In the genomic region with DNA sequence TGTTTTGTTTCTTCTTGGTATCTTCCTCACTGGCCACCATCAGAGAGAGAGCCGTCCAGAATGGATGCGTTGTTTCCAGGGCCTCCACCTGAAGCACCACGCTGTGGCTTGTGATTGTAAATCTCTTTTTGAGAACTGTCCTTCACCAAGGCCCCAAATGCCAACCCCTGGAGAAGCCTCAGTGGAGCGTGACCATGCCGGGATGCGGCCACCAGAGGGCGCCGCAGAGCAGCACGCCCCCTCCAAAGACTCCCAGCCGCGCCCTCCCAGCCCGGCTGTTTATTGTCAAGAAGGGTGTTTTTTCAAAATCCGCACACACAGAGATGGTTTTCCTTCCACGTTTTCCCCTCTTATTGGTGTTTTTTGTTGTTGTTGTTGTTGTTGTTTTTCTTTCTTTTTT, we compare ENCODE assay signal across 8 mouse cellular contexts.
A peak's percentile ranks its signal among the peaks of the same experiment; 100 is the strongest.
DNase-seq lines count a peak whose midpoint lies in the region; ATAC-seq and TF ChIP-seq lines count a peak whose summit lies in the region.

No protein-coding gene starts in this region.

- H3K9ac ChIP-seq in forebrain, embryonic 11.5 days (ENCODE audit: low read length) = no peak overlapping the region
- no peak overlapping the region for H3K9ac ChIP-seq in lung, embryonic 16.5 days (ENCODE audit: low read length)

- intact Hi-C loops in heart, postnatal 14 days (cut with DNase I) = loop anchor here (2.0 to 10.0 kb wide), 5 partner anchors 131 to 1203 kb away; a partner anchor contains a TSS

- H3K4me1 ChIP-seq in E14TG2a.4 (replicated peaks; ENCODE audit: low read depth, low read length) = no peaks in the 10 kb centered on the region
- H3K4me1 ChIP-seq in forebrain, embryonic 11.5 days (replicated peaks; ENCODE audit: control insufficient read depth, insufficient read depth, low read length) = no peaks in the 10 kb centered on the region
- no peaks in the 10 kb centered on the region for H3K4me1 ChIP-seq in lung, embryonic 16.5 days (replicated peaks; ENCODE audit: control insufficient read depth, insufficient read depth, low read length)

- peak; percentile 80 for ATAC-seq in forebrain, embryonic 11.5 days (replicated peaks; ENCODE audit: low FRiP score)
- peak; percentile 78 for ATAC-seq in lung, embryonic 16.5 days (ENCODE audit: low read depth)

- no peaks in the 10 kb centered on the region for H3K9me3 ChIP-seq in E14TG2a.4 (ENCODE audit: low read length)
- H3K9me3 ChIP-seq in forebrain, embryonic 11.5 days (ENCODE audit: control insufficient read depth, low read length) = no peaks in the 10 kb centered on the region
- H3K9me3 ChIP-seq in lung, embryonic 16.5 days (ENCODE audit: control insufficient read depth, low read length) = no peaks in the 10 kb centered on the region

- peaks cover 4% of the 10 kb centered on the region; the same call in 1 of the 2 replicates for H3K27me3 ChIP-seq in E14TG2a.4 (ENCODE audit: insufficient read depth, low read length)
- no peaks in the 10 kb centered on the region for H3K27me3 ChIP-seq in forebrain, embryonic 11.5 days (ENCODE audit: control insufficient read depth, insufficient read depth, low read length)
- no peaks in the 10 kb centered on the region for H3K27me3 ChIP-seq in lung, embryonic 16.5 days (ENCODE audit: control insufficient read depth, insufficient read depth, low read depth, low read length)

- peak; percentile 12 for DNase-seq in c-Kit-negative CD71-positive TER-119-positive erythroid progenitor cells, embryonic 14.5 days (ENCODE audit: low read depth, low spot score)
- DNase-seq in forebrain, embryonic 11.5 days (ENCODE audit: low spot score) = peak; percentile 90
- DNase-seq in heart, postnatal 14 days = peak; percentile 83 to 86
- DNase-seq in kidney, postnatal 4 days = peak; percentile 84 to 88
- peak; percentile 70 for DNase-seq in ovary, postnatal 10 days (ENCODE audit: low spot score)
- peak; percentile 43 to 76 for DNase-seq in thymus, postnatal 10 days (ENCODE audit: low spot score in 2 of 2)

- H3K4me3 ChIP-seq in E14TG2a.4 (replicated peaks; ENCODE audit: low read length) = no peak overlapping the region
- H3K4me3 ChIP-seq in forebrain, embryonic 11.5 days (ENCODE audit: low read depth, low read length) = no peak overlapping the region
- no peak overlapping the region for H3K4me3 ChIP-seq in lung, embryonic 16.5 days (ENCODE audit: low read length)

- TF ChIP-seq CTCF in E14TG2a.4 (conservative IDR thresholded peaks at IDR 0.05; ENCODE audit: low read length) = peak; percentile 53

- H3K4me2 ChIP-seq in forebrain, embryonic 11.5 days (ENCODE audit: low read depth, low read length, severe bottlenecking) = no peak overlapping the region
- no peak overlapping the region for H3K4me2 ChIP-seq in lung, embryonic 16.5 days (ENCODE audit: low read depth, low read length)

- WGBS in forebrain, embryonic 11.5 days = 2% methylated on average over 14 of the region's 14 CpGs
- 2% methylated on average over 14 of the region's 14 CpGs for WGBS in lung, embryonic 16.5 days

- no peaks in the 10 kb centered on the region for H3K36me3 ChIP-seq in E14TG2a.4 (ENCODE audit: insufficient read depth, low read length)
- no peaks in the 10 kb centered on the region for H3K36me3 ChIP-seq in forebrain, embryonic 11.5 days (ENCODE audit: control insufficient read depth, insufficient read depth, low read length)
- H3K36me3 ChIP-seq in lung, embryonic 16.5 days (ENCODE audit: control insufficient read depth, insufficient read depth, low read length) = no peaks in the 10 kb centered on the region

- no peak overlapping the region for H3K27ac ChIP-seq in forebrain, embryonic 11.5 days (ENCODE audit: low read depth, low read length)
- H3K27ac ChIP-seq in lung, embryonic 16.5 days (ENCODE audit: low read length) = no peak overlapping the region

Comparison
In these comparisons a context has a peak if more than half of its experiments do, and no peak if none do; other contexts are left out.
1. DNase-seq: peak in every context shown above with its lines; median percentile 90 in forebrain, embryonic 11.5 days; 86 in kidney, postnatal 4 days; 84 in heart, postnatal 14 days; 70 in ovary, postnatal 10 days; 60 in thymus, postnatal 10 days; 12 in c-Kit-negative CD71-positive TER-119-positive erythroid progenitor cells, embryonic 14.5 days.